29 mouse cellular contexts compared by ENCODE assay signal in genomic region chr19:31431411-31431810, GRCm38 (mm10).
"Had no signal": no experiment of that assay in that cellular context is flagged by ENCODE, and none has a peak within 500 bp of the region (broad histone marks: within the 10 kb centered on the region; RNA-seq: fewer than 3 reads in every experiment).

No protein-coding gene starts in this region.

- DNase-seq: layer of hippocampus, postnatal 36 days; left cerebral cortex, postnatal 4 days; liver; liver, embryonic 13.5 days; liver, postnatal 0 days; lung, postnatal 10 days; lung, postnatal 14 days; lung, postnatal 36 days; lung, postnatal 4 days; midbrain, embryonic 14.5 days had no signal

- H3K27ac ChIP-seq: left cerebral cortex, adult 2 months; limb, embryonic 10.5 days; limb, embryonic 12.5 days; limb, embryonic 13.5 days; limb, embryonic 15.5 days; liver, embryonic 12.5 days; liver, embryonic 13.5 days; liver, embryonic 14.5 days; liver, embryonic 15.5 days; lung, embryonic 15.5 days; macrophage; midbrain, embryonic 10.5 days; midbrain, embryonic 12.5 days; midbrain, embryonic 13.5 days; midbrain, embryonic 15.5 days; neural tube, embryonic 12.5 days; neural tube, embryonic 13.5 days had no signal

- H3K27me3 ChIP-seq: limb, embryonic 12.5 days; limb, embryonic 13.5 days; limb, embryonic 15.5 days; liver, embryonic 12.5 days; liver, embryonic 13.5 days; liver, embryonic 15.5 days; lung, embryonic 15.5 days; megakaryocyte, embryonic 14.5 days; midbrain, embryonic 12.5 days; midbrain, embryonic 13.5 days; midbrain, embryonic 15.5 days; neural tube, embryonic 12.5 days; neural tube, embryonic 13.5 days had no signal

- ATAC-seq: liver, embryonic 12.5 days; liver, postnatal 0 days; midbrain, embryonic 13.5 days; midbrain, embryonic 15.5 days had no signal

- H3K4me1 ChIP-seq: limb, embryonic 12.5 days; limb, embryonic 13.5 days; limb, embryonic 15.5 days; liver, embryonic 12.5 days; liver, embryonic 13.5 days; liver, embryonic 15.5 days; midbrain, embryonic 12.5 days; midbrain, embryonic 13.5 days; midbrain, embryonic 15.5 days; neural tube, embryonic 12.5 days; neural tube, embryonic 13.5 days had no signal

- H3K36me3 ChIP-seq: limb, embryonic 10.5 days; limb, embryonic 12.5 days; limb, embryonic 13.5 days; limb, embryonic 15.5 days; liver, embryonic 12.5 days; liver, embryonic 13.5 days; liver, embryonic 15.5 days; lung, embryonic 15.5 days; midbrain, embryonic 10.5 days; midbrain, embryonic 12.5 days; midbrain, embryonic 13.5 days; midbrain, embryonic 15.5 days; neural tube, embryonic 12.5 days; neural tube, embryonic 13.5 days had no signal

- H3K9ac ChIP-seq: limb, embryonic 12.5 days; limb, embryonic 13.5 days; limb, embryonic 15.5 days; liver, embryonic 12.5 days; liver, embryonic 13.5 days; liver, embryonic 14.5 days; liver, embryonic 15.5 days; liver, postnatal 0 days; lung, embryonic 15.5 days; midbrain, embryonic 12.5 days; midbrain, embryonic 13.5 days; midbrain, embryonic 15.5 days; neural tube, embryonic 12.5 days; neural tube, embryonic 13.5 days had no signal

- H3K4me3 ChIP-seq: left cerebral cortex, adult 2 months; limb, embryonic 10.5 days; limb, embryonic 12.5 days; limb, embryonic 13.5 days; limb, embryonic 15.5 days; liver, embryonic 12.5 days; liver, embryonic 13.5 days; liver, embryonic 15.5 days; lung, embryonic 15.5 days; megakaryocyte, embryonic 14.5 days; midbrain, embryonic 10.5 days; midbrain, embryonic 12.5 days; midbrain, embryonic 13.5 days; midbrain, embryonic 15.5 days; myocyte; neural tube, embryonic 12.5 days; neural tube, embryonic 13.5 days had no signal

- H3K9me3 ChIP-seq: limb, embryonic 10.5 days; limb, embryonic 12.5 days; limb, embryonic 13.5 days; limb, embryonic 15.5 days; liver, embryonic 12.5 days; liver, embryonic 13.5 days; liver, embryonic 15.5 days; lung, embryonic 15.5 days; midbrain, embryonic 10.5 days; midbrain, embryonic 12.5 days; midbrain, embryonic 13.5 days; midbrain, embryonic 15.5 days; neural tube, embryonic 12.5 days; neural tube, embryonic 13.5 days had no signal

- H3K4me2 ChIP-seq: limb, embryonic 12.5 days; limb, embryonic 13.5 days; limb, embryonic 15.5 days; liver, embryonic 11.5 days; liver, embryonic 12.5 days; liver, embryonic 13.5 days; liver, embryonic 15.5 days; lung, embryonic 15.5 days; midbrain, embryonic 12.5 days; midbrain, embryonic 13.5 days; midbrain, embryonic 15.5 days; neural tube, embryonic 12.5 days; neural tube, embryonic 13.5 days had no signal
